Mouse (Mus musculus): Measurements from ENCODE around the gene Itga5. TPM values are rescaled to one million over a fixed set of nuclear protein-coding genes. Genes with fewer than 3 reads are reported as not detected.

Itga5 gene
- polyA plus RNA-seq, 1 experiment: 0.13 TPM

GRCm38 (mm10) chr15:103298026-103298425, 68.5 kb downstream of the Itga5 start:
- peaks cover 75% of the 10 kb centered on the region for H3K36me3 ChIP-seq (ENCODE audit: control insufficient read depth)
- no peak for TF ChIP-seq GATA1 (IDR thresholded peaks at IDR 0.05; ENCODE audit: low read length)
- TF ChIP-seq TAL1 (IDR thresholded peaks at IDR 0.05; ENCODE audit: low read length): no peak

GRCm38 (mm10) chr15:103297313-103297712, 69.2 kb downstream of the Itga5 start:
- H3K27me3 ChIP-seq (ENCODE audit: control insufficient read depth): peaks cover 9% of the 10 kb centered on the region
- no peak overlapping the region for H3K4me3 ChIP-seq (replicated peaks)
- H3K36me3 ChIP-seq (ENCODE audit: control insufficient read depth): peaks cover 82% of the 10 kb centered on the region
- TF ChIP-seq GATA1 (IDR thresholded peaks at IDR 0.05; ENCODE audit: low read length) (no peak), TAL1 (IDR thresholded peaks at IDR 0.05; ENCODE audit: low read length) (no peak)
- H3K4me1 ChIP-seq (ENCODE audit: control insufficient read depth): peaks cover 2% of the 10 kb centered on the region; the same call in 1 of the 2 replicates
- no peaks in the 10 kb centered on the region for H3K9me3 ChIP-seq (ENCODE audit: control insufficient read depth, low read length)

More at GRCm38 (mm10) chr15:103298026-103298425, 68.5 kb downstream of the Itga5 start:
- H3K27me3 ChIP-seq (ENCODE audit: control insufficient read depth): peaks cover 16% of the 10 kb centered on the region
- no peak overlapping the region for H3K4me3 ChIP-seq (replicated peaks)
- H3K4me1 ChIP-seq (ENCODE audit: control insufficient read depth): peaks cover 2% of the 10 kb centered on the region; the same call in 1 of the 2 replicates
- H3K9me3 ChIP-seq (ENCODE audit: control insufficient read depth, low read length): no peaks in the 10 kb centered on the region

- H3K27me3 ChIP-seq (ENCODE audit: control insufficient read depth): no peaks in the 10 kb centered on the region
- no peak overlapping the region for H3K4me3 ChIP-seq (replicated peaks)
- TF ChIP-seq TAL1 (IDR thresholded peaks at IDR 0.05; ENCODE audit: low read length): no peak
- H3K36me3 ChIP-seq (ENCODE audit: control insufficient read depth): peaks cover 95% of the 10 kb centered on the region
- no peaks in the 10 kb centered on the region for H3K9me3 ChIP-seq (ENCODE audit: control insufficient read depth, low read length)
- H3K4me1 ChIP-seq (ENCODE audit: control insufficient read depth): peaks cover 2% of the 10 kb centered on the region; the same call in 1 of the 2 replicates
Observed at GRCm38 (mm10) chr15:103295851-103296250, 70.7 kb downstream of the Itga5 start.

- H3K4me3 ChIP-seq (replicated peaks): no peak overlapping the region
- H3K9me3 ChIP-seq (ENCODE audit: control insufficient read depth, low read length): no peaks in the 10 kb centered on the region
- H3K27me3 ChIP-seq (ENCODE audit: control insufficient read depth): no peaks in the 10 kb centered on the region
- no peak for TF ChIP-seq GATA1 (IDR thresholded peaks at IDR 0.05; ENCODE audit: low read length)
- H3K4me1 ChIP-seq (ENCODE audit: control insufficient read depth): no peaks in the 10 kb centered on the region
- peaks cover 95% of the 10 kb centered on the region for H3K36me3 ChIP-seq (ENCODE audit: control insufficient read depth)
Observed at GRCm38 (mm10) chr15:103294649-103295048, 71.9 kb downstream of the Itga5 start.

Other genes starting within 250 kb of the Itga5 start
- 0.07 and 0.19 TPM in 2 replicates for gene Smug1, start 199.7 kb downstream of the Itga5 start, polyA plus RNA-seq (2012)
- 0.74 and 0.95 TPM in 2 replicates for gene Cbx5, start 126.9 kb downstream of the Itga5 start, polyA plus RNA-seq (2012)
- 6.0 and 6.4 TPM in 2 replicates for gene Hnrnpa1, start 126.3 kb downstream of the Itga5 start, polyA plus RNA-seq (2012)
- 46.0 and 48.8 TPM in 2 replicates for gene Nfe2, start 108.4 kb downstream of the Itga5 start, polyA plus RNA-seq (2012)
- 8.2 and 9.1 TPM in 2 replicates for gene Copz1, start 94.0 kb downstream of the Itga5 start, polyA plus RNA-seq (2012)
- not detected in 2 replicates for gene Gpr84, start 56.2 kb downstream of the Itga5 start, polyA plus RNA-seq (2012)
- gene Zfp385a, start 26.7 kb downstream of the Itga5 start, polyA plus RNA-seq (2012): 1.6 and 1.7 TPM in 2 replicates
- gene Gtsf1, start 63.7 kb upstream of the Itga5 start, polyA plus RNA-seq (2012): not detected in 2 replicates
- gene Gtsf2, start 81.7 kb upstream of the Itga5 start, polyA plus RNA-seq (2012): not detected in 2 replicates
- 0.05 and 0.11 TPM in 2 replicates for gene Nckap1l, start 87.0 kb upstream of the Itga5 start, polyA plus RNA-seq (2012)
- gene Pde1b, start 136.3 kb upstream of the Itga5 start, polyA plus RNA-seq (2012): 0.02 TPM in 2 replicates
- gene Ppp1r1a, start 171.2 kb upstream of the Itga5 start, polyA plus RNA-seq (2012): not detected in 2 replicates
- gene Glycam1, start 198.3 kb upstream of the Itga5 start, polyA plus RNA-seq (2012): not detected in 2 replicates